Mouse (Mus musculus) retina, adult 2 months (tissue): ENCODE data around the gene Psmc5.

Source experiments
- DNase-seq: peaks from one replicate; pipeline ENCODE4 v3.0.0-alpha.2; 2012; ENCODE audit warnings: low read depth, low spot score

Gene Psmc5

DNA sequence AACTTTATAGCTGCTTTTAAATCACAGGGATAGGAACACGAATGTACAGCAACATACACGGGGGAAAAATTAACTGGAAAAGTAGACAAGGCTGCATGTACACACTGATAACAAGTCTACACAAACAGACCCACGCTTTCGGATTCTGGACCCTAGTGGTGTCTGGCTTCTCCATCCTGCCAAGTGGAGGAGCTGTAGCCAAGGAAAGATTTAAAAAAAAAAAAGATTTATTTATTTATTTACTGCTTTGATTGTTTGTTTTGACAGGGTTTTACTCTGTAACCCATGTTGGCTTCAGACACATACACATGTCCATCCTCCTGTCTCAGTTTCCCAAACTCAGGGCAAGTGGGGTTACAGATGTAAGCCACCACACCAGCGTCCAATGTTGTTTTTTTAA, 51.5 kb downstream of the Psmc5 start:
- DNase-seq, result no peak

DNA sequence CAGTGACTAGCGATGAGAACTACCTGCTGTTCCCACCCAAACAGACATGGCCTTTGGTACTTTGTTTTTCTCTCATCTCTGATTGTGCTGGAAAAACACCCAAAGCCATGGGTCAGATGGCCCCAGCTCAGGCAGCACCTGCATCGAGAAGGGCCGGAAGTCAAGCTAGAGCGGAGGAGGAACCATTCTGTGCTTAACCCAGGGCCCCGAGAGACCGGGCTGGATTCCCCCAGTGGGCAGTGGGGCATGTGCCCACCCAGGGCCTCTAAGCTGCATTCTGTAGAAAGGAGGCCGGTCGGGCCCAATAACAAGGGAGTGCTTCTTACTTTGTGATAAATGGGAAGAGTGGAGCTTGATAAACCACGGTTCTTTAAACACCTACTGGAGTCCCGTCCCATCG, 52.2 kb downstream of the Psmc5 start:
- no peak for DNase-seq

DNA sequence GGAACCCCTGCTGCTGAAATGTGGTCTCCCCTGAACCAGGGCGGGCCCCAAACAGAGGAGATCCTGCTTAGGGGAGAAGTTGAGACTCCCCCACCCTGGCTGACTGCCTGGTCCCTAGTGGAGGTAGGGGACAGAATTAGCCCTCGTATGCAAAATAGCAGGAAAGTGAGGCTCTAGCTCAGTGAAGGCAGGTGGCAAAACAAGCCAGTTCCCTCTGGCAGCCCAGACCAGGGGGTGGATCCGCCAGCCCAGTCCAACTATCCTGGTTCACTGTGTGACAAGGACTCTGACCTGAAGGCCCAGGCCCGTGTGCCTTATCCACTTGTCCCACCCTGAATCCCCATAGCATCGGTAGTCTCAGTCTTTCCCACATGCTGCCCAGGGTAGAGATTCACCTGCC, 54.2 kb downstream of the Psmc5 start:
- no peak for DNase-seq
